Mouse (Mus musculus) ES-Bruce4 (cell line): ENCODE measurements around the gene Armc5. TPM values are rescaled to one million over a fixed set of nuclear protein-coding genes. Genes with fewer than 3 reads are reported as not detected.

ENCODE experiments used
- H3K27ac ChIP-seq: 2 replicates; pipeline ENCODE4 v1.5.1; 2012; ENCODE audit warnings: low read length, inconsistent platforms; ENCODE audit not compliant: insufficient read depth
- H3K27me3 ChIP-seq: 2 replicates; pipeline ENCODE4 v1.6.1; 2012; ENCODE audit warnings: mild to moderate bottlenecking, low read length, inconsistent platforms; ENCODE audit not compliant: control insufficient read depth, poor library complexity, insufficient read depth, severe bottlenecking
- H3K36me3 ChIP-seq: 2 replicates; pipeline ENCODE4 v1.6.1; 2012; ENCODE audit warnings: inconsistent platforms, mild to moderate bottlenecking, low read length, moderate library complexity; ENCODE audit not compliant: control insufficient read depth, poor library complexity, insufficient read depth, severe bottlenecking
- H3K4me1 ChIP-seq: one replicate; pipeline ENCODE4 v1.8.1; 2011; ENCODE audit warnings: low read length; ENCODE audit not compliant: control insufficient read depth, insufficient read depth
- H3K4me3 ChIP-seq: 2 replicates; pipeline ENCODE4 v1.5.1; 2011; ENCODE audit warnings: low read depth, mild to moderate bottlenecking, low read length
- H3K9ac ChIP-seq: 2 replicates; pipeline ENCODE4 v1.6.1; 2012; ENCODE audit warnings: low read depth, mild to moderate bottlenecking, inconsistent platforms; ENCODE audit not compliant: poor library complexity, severe bottlenecking
- H3K9me3 ChIP-seq: replicated peaks from 2 replicates; pipeline ENCODE4 v1.6.1; 2012; ENCODE audit warnings: mild to moderate bottlenecking, low read length, inconsistent platforms; ENCODE audit not compliant: control insufficient read depth, poor library complexity, insufficient read depth, severe bottlenecking
- CTCF ChIP-seq: IDR thresholded peaks from one replicate; pipeline ENCODE4 v1.8.1; 2011; ENCODE audit warnings: low read depth, low read length
- EP300 ChIP-seq: IDR thresholded peaks from 2 replicates; pipeline ENCODE4 v1.6.1; 2011; ENCODE audit warnings: low read depth, low read length; ENCODE audit not compliant: insufficient read depth
- POLR2A ChIP-seq: IDR thresholded peaks from one replicate; pipeline ENCODE4 v1.8.1; 2011; ENCODE audit warnings: low read length; ENCODE audit not compliant: insufficient read depth
- polyA plus RNA-seq: library from polyadenylated mRNA; stranded (reverse); fragments of >200 nt; gene quantifications from 2 replicates; pipeline ENCODE4 v1.2.4, GENCODE M21; 2011; ENCODE audit warnings: low read depth; ENCODE audit not compliant: missing spikeins, insufficient read depth, insufficient read length

Armc5 gene
- polyA plus RNA-seq, 1 experiment = 3.0 TPM

GRCm38 (mm10) chr7:128208187-128208586, 29.0 kb upstream of the Armc5 start:
- Histone ChIP-seq H3K9me3 (no peaks in the 10 kb centered on the region), H3K27ac (no peak overlapping the region), H3K9ac (no peak overlapping the region), H3K4me1 (no peaks in the 10 kb centered on the region), H3K27me3 (no peaks in the 10 kb centered on the region), H3K36me3 (no peaks in the 10 kb centered on the region), H3K4me3 (no peak overlapping the region)
- no peak for TF ChIP-seq EP300
- TF ChIP-seq POLR2A = no peak
- peak; percentile 61 for TF ChIP-seq CTCF

DNA sequence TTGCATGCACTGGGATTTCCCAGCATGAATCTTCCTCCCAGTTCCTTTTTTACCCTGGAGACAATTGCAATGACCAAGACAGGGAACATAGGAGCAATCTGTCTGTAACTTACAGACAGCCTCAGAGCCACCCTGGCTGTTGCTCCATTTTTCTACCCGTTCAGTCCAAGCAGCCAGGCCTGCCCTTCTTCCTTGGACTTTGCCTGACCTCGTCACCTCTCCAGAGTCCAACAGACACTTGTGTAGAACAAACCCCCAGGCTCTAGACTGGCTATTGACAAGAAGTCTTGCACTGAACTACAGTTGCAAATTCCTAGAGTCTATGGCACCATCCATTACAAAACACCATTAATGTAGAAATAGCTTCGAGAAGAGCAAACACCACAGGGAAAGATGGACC, 27.3 kb upstream of the Armc5 start:
- no peak overlapping the region for H3K4me3 ChIP-seq
- H3K36me3 ChIP-seq = no peaks in the 10 kb centered on the region
- no peaks in the 10 kb centered on the region for H3K27me3 ChIP-seq
- H3K27ac ChIP-seq = no peak overlapping the region
- no peaks in the 10 kb centered on the region for H3K9me3 ChIP-seq
- no peak overlapping the region for H3K9ac ChIP-seq
- TF ChIP-seq EP300 = no peak
- no peak for TF ChIP-seq CTCF
- TF ChIP-seq POLR2A = no peak
- H3K4me1 ChIP-seq = no peaks in the 10 kb centered on the region

DNA sequence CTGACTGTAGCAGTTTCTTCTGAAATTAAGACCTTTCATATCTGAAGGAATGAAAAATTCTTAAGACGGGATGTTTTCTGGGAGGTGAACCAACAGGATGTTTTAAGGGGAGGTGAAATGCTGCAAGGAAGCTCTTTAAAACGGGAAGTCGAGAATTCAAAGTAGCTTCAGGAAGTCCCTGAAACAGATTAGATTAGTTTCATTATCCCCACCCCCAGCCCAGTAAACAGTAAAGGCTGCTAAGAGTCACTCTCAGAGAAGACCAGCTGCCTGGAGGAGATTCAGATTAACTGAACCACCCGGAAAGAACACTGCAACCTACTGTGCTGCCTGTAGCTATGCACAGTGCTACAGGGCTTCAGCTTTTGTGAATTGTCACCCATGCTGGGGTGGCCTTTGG, 17.2 kb upstream of the Armc5 start:
- TF ChIP-seq EP300 (no peak), CTCF (no peak), POLR2A (no peak)
- H3K9me3 ChIP-seq = no peaks in the 10 kb centered on the region
- H3K9ac ChIP-seq = no peak overlapping the region
- no peaks in the 10 kb centered on the region for H3K36me3 ChIP-seq
- H3K4me1 ChIP-seq = no peaks in the 10 kb centered on the region
- no peak overlapping the region for H3K27ac ChIP-seq
- no peaks in the 10 kb centered on the region for H3K27me3 ChIP-seq
- H3K4me3 ChIP-seq = no peak overlapping the region

GRCm38 (mm10) chr7:128220936-128221335, 16.2 kb upstream of the Armc5 start:
- TF ChIP-seq EP300 = no peak
- H3K36me3 ChIP-seq = no peaks in the 10 kb centered on the region
- no peaks in the 10 kb centered on the region for H3K4me1 ChIP-seq
- no peak overlapping the region for H3K27ac ChIP-seq
- H3K27me3 ChIP-seq = no peaks in the 10 kb centered on the region
- H3K4me3 ChIP-seq = no peak overlapping the region
- H3K9me3 ChIP-seq = no peaks in the 10 kb centered on the region
- H3K9ac ChIP-seq = no peak overlapping the region

- H3K36me3 ChIP-seq = no peaks in the 10 kb centered on the region
- no peak overlapping the region for H3K9ac ChIP-seq
- no peak overlapping the region for H3K27ac ChIP-seq
- peaks cover 4% of the 10 kb centered on the region for H3K4me1 ChIP-seq
- no peak overlapping the region for H3K4me3 ChIP-seq
- no peak for TF ChIP-seq CTCF
- TF ChIP-seq EP300 = 0 out of 2 replicates have a peak, but pooled peaks have one; percentile 43
- no peaks in the 10 kb centered on the region for H3K27me3 ChIP-seq
- H3K9me3 ChIP-seq = no peaks in the 10 kb centered on the region
These were observed 5.4 kb upstream of the Armc5 start for GRCm38 (mm10) chr7:128231741-128232140.

DNA sequence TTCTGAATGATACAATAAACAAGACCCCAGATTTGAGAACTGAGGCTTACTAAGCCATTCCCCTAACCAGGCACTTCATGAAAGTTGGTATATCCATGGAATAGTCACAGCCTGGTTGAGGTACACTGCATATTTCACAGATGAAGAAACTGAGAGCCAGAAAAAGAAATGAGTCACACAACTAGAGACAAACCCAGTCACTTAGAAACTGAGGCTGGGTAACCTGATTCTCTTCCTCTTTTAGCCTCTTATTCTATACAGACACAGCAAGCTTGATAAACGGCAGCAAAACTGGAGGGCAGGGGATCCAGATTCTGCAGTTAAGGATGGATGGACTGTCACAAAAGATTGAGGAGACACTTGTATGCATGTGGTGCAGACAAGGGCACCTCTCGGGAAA, 2.3 kb upstream of the Armc5 start:
- no peaks in the 10 kb centered on the region for H3K9me3 ChIP-seq
- no peak overlapping the region for H3K9ac ChIP-seq
- peaks cover 5% of the 10 kb centered on the region for H3K4me1 ChIP-seq
- no peak overlapping the region for H3K4me3 ChIP-seq
- no peaks in the 10 kb centered on the region for H3K36me3 ChIP-seq
- H3K27me3 ChIP-seq = no peaks in the 10 kb centered on the region
- H3K27ac ChIP-seq = no peak overlapping the region
- TF ChIP-seq EP300 (no peak), POLR2A (no peak), CTCF (no peak)

DNA sequence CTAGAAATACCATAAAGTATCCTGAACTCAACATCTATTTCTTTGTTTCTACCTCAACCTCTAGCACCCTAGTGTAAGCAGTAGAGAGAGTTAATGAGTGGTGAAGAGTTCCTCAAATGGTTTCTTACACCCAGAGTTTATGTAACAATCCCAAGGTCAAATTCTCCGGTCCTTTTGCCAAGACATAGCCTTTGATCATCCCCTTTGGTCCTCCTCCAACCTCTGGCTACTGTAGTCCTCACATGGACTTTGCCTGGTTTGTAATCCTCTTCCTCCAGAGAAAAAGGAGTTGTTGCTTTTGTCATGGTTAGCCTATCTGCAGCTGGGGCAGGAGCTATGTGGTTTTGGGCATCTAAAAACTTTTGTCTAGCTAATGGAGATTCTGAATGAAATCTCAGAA, 1.7 kb upstream of the Armc5 start:
- Histone ChIP-seq H3K9ac (no peak overlapping the region), H3K4me3 (no peak overlapping the region), H3K27ac (no peak overlapping the region), H3K4me1 (peaks cover 5% of the 10 kb centered on the region), H3K27me3 (no peaks in the 10 kb centered on the region), H3K36me3 (no peaks in the 10 kb centered on the region), H3K9me3 (no peaks in the 10 kb centered on the region)
- TF ChIP-seq POLR2A (no peak), EP300 (no peak), CTCF (no peak)
